Mouse (Mus musculus) thymus, postnatal 14 days (tissue): ENCODE results near the gene Myom3.
"Not testable (repeated sequence)": the region's sequence is repeated elsewhere in the genome, so short reads cannot be mapped to it uniquely, and the experiment has no call there.

ENCODE experiments used
- DNase-seq: peaks from one replicate; pipeline ENCODE4 v3.0.0; 2021

The Myom3 gene

GRCm38 (mm10) chr4:135759356-135759976, at the start of gene Myom3:
TSS of gene Myom3 (plus strand) at chr4:135759715.
- no peak for DNase-seq

DNA sequence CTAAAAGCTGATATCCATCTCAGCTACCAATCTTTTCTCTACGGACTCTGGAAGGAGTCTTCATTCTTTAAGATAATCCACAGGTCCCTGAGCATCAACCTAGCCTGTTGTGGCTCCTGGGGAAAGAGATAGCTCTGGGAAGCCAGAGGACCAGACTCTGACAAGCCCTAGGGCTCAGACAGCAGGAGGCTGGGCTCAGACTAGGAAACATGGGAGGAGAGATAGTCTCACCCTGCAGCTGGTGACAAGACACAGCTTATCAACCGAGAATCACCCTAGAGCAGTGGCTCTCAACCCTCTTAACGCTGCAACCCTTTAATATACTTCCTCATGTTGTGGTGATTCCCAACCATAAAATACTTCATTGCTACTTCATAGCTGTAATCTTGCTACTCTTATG, 49.1 kb upstream of the Myom3 start:
- DNase-seq = no peak

- no peak for DNase-seq
Measured at GRCm38 (mm10) chr4:135714776-135715175, 44.7 kb upstream of the Myom3 start.

DNA sequence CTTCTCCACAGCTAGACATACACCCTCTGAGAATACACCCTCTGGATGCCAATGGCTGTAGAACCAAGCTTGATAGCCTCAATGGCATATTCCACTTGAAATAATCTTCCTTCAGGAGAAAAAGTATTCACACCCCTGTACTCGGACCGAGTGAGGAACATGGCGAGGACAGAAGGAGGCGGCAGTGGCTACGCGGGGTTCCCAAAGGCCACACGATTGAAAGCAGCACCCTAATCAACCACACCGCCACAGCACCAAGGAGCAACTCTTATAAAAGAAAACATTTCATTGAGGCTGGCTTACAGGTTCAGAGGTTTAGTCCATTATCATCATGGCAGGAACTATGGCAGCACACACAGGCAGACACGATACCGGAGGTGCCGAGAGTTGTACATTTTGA, 43.1 kb upstream of the Myom3 start:
- not testable (repeated sequence) for DNase-seq

- no peak for DNase-seq
Measured at GRCm38 (mm10) chr4:135722540-135723290, 36.8 kb upstream of the Myom3 start.

DNA sequence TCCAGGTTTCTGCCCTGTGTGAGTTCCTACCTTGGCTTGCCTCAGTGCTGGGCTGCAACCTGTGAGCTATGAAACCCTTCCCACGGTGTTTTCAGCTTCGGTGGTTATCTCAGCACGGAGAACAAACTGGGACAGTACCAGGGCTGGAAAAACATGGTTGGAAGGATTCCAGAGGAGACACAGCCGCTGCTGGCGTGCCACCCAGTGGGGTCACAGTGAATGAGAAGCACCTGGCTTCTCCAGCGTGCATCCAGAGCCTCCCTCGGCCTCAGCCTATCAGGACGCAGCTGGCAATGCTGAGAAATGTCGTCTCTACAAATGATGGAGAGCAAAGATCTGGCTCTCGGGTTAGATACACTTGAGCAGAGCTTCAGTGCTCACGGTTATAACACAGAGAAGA, 33.1 kb upstream of the Myom3 start:
- no peak for DNase-seq

- no peak for DNase-seq
Measured at GRCm38 (mm10) chr4:135727817-135728216, 31.7 kb upstream of the Myom3 start, which contains the start of gene Il22ra1. TSS of gene Il22ra1 (plus strand) at chr4:135728172.

DNA sequence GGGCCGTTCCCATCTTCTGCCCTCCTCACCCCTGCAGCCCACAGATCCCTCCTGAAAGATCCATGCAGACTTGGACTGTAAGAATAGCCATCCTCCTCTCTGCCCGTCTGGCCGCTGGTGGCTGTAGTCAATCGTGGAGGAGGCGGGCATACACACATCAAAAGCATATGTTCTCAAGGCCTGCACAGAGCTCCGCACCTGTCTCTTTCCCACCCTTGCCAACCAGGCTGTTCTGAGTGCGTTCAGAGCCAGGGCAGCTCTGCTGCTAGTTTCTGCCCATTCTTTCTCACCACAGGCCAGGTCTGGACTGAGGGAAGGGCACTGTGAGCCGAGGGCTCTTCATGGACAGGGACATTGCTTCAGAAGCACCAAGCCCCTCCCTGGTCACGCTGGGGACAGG, 29.3 kb upstream of the Myom3 start:
- DNase-seq = no peak

GRCm38 (mm10) chr4:135730951-135731350, 28.6 kb upstream of the Myom3 start:
- DNase-seq = no peak

- no peak for DNase-seq
Measured at GRCm38 (mm10) chr4:135733901-135734300, 25.6 kb upstream of the Myom3 start.

DNA sequence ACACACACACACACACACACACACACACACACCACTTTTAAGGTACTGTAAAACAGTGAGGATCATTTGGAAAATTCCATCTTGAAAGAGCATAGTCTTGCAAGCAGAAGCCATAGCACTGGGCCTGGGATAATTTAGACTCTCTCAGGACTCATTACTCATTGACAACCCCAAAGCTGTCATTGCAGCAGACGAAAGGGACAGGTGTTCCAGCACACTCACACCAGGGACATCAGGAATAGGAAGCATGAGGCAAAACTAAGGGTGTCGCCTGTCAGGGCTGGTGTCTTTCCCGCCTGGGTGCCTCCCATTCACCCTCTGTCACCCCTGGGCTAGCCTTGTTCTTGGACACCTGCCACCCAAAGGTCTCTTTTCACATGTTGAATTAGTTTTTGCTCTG, 22.6 kb upstream of the Myom3 start:
- no peak for DNase-seq

DNA sequence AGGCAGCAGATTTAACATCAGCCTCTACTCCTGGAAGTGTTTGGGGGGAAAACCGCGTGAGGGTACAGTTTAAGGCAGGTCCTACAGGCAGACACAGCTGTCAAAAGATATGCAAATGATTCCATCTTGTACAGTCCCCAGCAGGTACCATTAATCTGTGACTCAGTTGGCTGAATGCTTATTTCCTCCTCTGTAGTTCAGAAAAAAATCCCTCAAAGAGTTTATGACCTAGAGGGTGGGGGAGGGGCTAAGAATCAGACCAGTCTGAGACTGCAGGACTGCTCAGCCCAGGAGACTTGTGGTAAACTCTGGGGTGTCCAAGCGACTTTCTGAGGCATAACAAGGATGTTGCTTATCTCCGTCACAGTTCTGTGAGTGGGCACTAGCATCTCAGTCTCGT, 21.3 kb upstream of the Myom3 start:
- DNase-seq = no peak

GRCm38 (mm10) chr4:135739148-135739547, 20.4 kb upstream of the Myom3 start:
- no peak for DNase-seq

GRCm38 (mm10) chr4:135739672-135740071, 19.8 kb upstream of the Myom3 start:
- no peak for DNase-seq

DNA sequence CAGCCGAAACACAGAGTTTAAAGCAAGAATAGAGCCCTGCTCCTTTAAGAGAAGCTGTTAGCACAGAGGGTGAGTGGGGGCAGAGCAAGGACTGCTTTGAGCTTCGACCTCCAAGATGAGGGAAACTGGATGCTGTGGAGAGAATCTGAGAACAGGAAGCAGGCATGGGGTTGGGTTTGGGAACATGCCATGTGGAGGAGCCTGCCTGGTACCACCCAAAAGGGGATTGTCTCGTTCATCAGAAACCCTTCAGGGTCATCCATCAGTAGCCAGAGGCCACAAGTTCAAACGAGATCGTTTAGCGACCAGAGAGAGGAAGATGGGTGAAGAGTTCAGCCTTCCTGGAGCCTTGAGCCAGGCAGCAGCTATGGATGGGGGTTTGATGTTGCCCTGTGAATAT, 16.0 kb upstream of the Myom3 start:
- no peak for DNase-seq

DNA sequence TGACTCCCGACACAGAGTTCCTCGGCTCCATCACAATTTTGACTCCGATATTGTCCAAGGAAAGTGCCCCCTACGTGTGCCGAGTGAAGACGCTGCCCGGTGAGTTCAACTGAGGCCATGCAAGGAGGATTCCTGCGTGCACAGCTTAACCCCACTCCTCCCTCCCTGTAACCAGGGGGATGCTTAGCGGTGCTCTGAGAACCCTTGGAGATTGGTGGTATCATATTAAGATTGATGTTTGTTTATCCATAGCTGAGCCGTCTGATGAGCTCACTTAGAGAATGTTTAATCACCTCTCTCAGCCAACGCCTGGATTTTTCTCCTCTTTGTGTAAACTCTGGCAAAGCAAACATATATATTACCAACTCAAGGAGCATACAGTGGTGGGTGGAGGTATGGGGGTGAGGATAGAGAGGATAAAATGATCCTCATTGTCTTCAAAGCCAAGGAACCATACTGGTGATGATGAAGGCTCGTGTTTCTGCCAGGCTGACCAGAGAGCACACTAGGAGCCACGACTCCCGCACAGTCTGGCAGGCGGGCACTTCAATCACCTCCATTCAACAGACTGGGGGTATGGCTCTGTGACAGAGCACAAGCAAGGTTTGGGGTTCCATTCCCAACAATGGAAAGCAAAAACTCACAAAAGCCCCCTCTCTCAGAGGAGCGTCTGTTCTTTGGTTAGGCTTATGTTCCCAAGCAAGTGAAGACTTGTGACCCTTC, 14.6 kb upstream of the Myom3 start:
- no peak for DNase-seq

DNA sequence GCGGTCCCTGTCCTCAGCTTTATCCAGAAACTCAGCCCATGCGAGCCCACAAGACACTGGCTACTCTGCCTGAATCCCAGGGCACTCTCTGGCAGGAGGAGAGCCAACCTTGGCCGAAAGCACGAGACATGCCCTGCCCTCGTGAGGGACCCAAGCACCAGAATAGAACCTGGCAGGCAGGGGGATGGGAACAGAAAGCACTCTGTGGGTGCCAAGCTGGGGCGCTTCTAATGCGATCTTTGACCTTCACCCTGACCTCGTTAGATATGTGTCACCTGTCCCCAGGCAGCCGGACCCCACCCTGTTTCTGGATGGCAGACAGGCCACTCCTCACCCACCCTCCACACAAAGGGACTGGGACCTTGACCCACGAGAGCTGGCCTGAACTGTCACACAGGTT, 13.9 kb upstream of the Myom3 start:
- no peak for DNase-seq

DNA sequence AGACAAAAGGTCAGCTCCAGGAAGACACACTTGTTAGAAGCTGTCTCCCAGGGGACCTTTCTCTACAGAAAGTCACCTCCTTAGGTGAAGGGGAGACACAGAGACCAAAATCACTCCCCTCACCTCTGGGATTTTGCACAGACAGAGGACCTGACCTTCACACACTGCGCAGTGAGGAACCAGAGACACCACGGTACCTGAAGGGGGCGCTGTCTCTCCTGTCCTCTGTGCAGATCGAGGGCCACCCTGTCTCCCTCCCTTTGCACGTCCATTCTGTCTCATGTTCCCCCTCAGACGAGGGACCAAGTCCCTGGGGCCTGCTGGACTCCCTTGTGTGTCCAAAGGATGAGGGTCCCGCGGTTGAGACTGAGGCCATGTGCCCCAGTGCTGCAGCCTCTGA, 8.6 kb upstream of the Myom3 start:
- no peak for DNase-seq

- DNase-seq = no peak
Measured at GRCm38 (mm10) chr4:135752106-135752778, 7.3 kb upstream of the Myom3 start.

DNA sequence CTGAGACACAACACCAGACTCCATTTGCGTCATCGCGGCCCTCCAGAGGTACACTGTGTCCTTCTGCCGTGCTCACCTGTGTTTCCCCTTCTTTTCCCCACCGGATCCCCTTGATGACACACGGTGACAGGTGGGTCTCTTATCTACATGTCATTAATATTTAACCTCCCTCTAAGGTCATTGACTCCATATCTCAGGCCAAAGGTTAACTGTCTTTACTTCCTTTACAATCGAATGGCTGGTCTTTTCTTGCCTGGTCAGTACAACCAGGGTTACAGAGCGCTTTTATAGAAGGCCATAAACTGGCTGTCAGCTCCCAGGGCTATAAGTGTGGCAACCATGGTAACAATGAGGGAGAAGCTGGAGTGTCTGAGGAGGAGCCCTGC, 6.7 kb upstream of the Myom3 start:
- no peak for DNase-seq

GRCm38 (mm10) chr4:135758331-135758730, 1.2 kb upstream of the Myom3 start:
- DNase-seq = no peak

GRCm38 (mm10) chr4:135758825-135759224, 690 bp upstream of the Myom3 start:
- no peak for DNase-seq

GRCm38 (mm10) chr4:135761048-135761447, 1.5 kb downstream of the Myom3 start:
- no peak for DNase-seq

GRCm38 (mm10) chr4:135761569-135761968, 2.1 kb downstream of the Myom3 start:
- no peak for DNase-seq
